Mouse (Mus musculus): ENCODE data around the gene Igsf6. TPM values are rescaled to one million over a fixed set of nuclear protein-coding genes. Genes with fewer than 3 reads are reported as not detected.

Gene Igsf6
- total and polyA plus RNA-seq, 2 experiments from 2014 or later = 0.74 to 1.00 TPM

- H3K4me3 ChIP-seq (ENCODE audit: low read depth, low read length) = no peak overlapping the region
- TF ChIP-seq CTCF (IDR thresholded peaks at IDR 0.05; ENCODE audit: low read depth) = no peak
- H3K27me3 ChIP-seq (ENCODE audit: insufficient read depth, low read length) = no peaks in the 10 kb centered on the region
- no peak overlapping the region for H3K27ac ChIP-seq (ENCODE audit: low read depth, low read length)
- WGBS = 61% methylated on average over 6 of the region's 6 CpGs
- peaks cover 21% of the 10 kb centered on the region for H3K36me3 ChIP-seq (ENCODE audit: insufficient read depth)
- no peak overlapping the region for H3K9ac ChIP-seq
- DNase-seq = no peak
- no peaks in the 10 kb centered on the region for H3K4me1 ChIP-seq (ENCODE audit: insufficient read depth)
- no peak overlapping the region for H3K4me2 ChIP-seq (ENCODE audit: low read depth)
- H3K9me3 ChIP-seq (ENCODE audit: low read length) = no peaks in the 10 kb centered on the region
- no peak for ATAC-seq
These were observed 14.7 kb downstream of the Igsf6 start for GRCm38 (mm10) chr7:121059477-121060218.

DNA sequence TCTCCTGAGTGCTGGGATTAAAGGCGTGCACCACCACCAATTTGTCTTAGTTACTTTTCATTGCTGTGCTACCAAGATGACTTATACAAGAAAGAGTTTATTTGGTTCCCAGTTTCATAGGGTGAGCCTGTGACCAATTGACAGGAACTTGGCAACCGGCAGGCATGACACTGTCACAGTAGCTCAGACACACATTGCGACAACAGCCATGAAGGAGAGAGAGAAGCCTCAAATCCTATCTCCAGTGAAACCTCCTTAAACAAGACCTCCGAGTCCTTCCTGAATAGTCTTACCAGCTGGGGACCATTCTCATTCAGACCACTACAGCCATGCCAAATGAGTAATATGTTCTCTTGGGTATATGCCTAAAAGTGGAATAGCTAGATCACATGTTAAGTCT lies 21.3 kb downstream of the Igsf6 start:
- no peak for ATAC-seq

DNA sequence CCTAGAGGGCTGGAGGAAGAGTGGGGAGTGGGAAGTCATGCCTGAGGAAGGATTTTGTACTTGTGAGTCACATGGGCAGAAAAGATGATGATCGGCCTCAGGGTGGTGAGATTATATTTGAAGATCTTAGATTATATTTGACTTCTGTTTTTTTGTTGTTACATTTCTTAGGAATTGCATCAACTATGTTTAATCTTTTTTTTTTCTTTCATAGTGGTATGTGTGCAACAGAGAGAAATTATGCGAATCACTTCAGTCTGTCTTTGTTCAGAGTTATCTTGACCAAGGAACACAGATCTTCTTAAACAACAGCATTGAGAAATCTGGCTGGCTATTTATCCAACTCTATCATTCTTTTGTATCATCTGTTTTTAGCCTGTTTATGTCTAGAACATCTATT lies 26.7 kb downstream of the Igsf6 start:
- DNase-seq (no peak), ATAC-seq (no peak)
- no peak for TF ChIP-seq CTCF (IDR thresholded peaks at IDR 0.05; ENCODE audit: low read depth)
- H3K4me2 ChIP-seq (ENCODE audit: low read depth) = no peak overlapping the region
- peaks cover 13% of the 10 kb centered on the region for H3K36me3 ChIP-seq (ENCODE audit: insufficient read depth)
- WGBS = 88% methylated on average over 2 of the region's 2 CpGs
- H3K27ac ChIP-seq (ENCODE audit: low read depth, low read length) = no peak overlapping the region
- H3K9me3 ChIP-seq (ENCODE audit: low read length) = no peaks in the 10 kb centered on the region
- H3K9ac ChIP-seq = no peak overlapping the region
- no peaks in the 10 kb centered on the region for H3K4me1 ChIP-seq (ENCODE audit: insufficient read depth)
- no peaks in the 10 kb centered on the region for H3K27me3 ChIP-seq (ENCODE audit: insufficient read depth, low read length)
- H3K4me3 ChIP-seq (ENCODE audit: low read depth, low read length) = no peak overlapping the region

More for the DNA sequence above, 21.3 kb downstream of the Igsf6 start:
- 90% methylated on average over 4 of the region's 4 CpGs for WGBS
- Histone ChIP-seq H3K36me3 (ENCODE audit: insufficient read depth) (peaks cover 38% of the 10 kb centered on the region), H3K9ac (no peak overlapping the region), H3K9me3 (ENCODE audit: low read length) (no peaks in the 10 kb centered on the region), H3K27ac (ENCODE audit: low read depth, low read length) (no peak overlapping the region), H3K4me3 (ENCODE audit: low read depth, low read length) (no peak overlapping the region), H3K27me3 (ENCODE audit: insufficient read depth, low read length) (no peaks in the 10 kb centered on the region), H3K4me1 (ENCODE audit: insufficient read depth) (no peaks in the 10 kb centered on the region), H3K4me2 (ENCODE audit: low read depth) (no peak overlapping the region)
- DNase-seq = no peak
- no peak for TF ChIP-seq CTCF (IDR thresholded peaks at IDR 0.05; ENCODE audit: low read depth)

DNA sequence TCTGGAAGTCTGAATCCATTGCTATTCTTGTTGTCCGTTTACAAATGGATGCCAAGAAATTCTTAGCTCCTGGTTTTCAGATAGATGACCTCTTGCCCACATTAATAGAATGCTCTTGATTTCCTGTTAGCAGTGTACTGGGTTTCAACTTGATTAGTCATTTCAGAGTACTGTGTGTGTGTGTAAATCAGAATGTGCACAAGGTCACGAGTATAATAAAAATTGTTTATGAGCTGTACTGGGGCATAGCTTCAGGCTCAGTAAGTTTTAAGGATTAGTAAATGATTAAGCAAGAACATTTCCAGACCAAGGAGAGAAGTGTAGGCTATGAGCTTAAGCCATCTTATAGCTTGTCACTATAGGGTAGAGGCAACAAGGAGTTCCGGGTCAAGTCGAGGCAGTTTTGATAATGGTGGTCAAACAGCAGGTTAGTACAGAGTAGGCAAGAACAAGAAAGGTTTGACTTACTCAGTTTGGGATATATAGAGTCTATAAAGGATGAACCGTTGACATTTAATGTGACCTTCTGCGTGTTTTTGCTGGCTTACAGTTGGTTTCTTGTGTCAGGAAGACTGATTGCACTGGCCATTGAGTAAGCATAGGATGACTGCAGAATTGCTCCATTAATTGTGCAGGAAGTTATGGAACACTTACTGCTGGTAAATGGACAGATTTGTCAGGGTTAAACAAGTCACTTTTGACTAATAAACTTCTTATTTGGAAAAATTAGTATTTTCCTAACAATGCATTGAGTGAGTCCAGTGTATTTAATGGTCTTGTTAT lies 28.5 kb downstream of the Igsf6 start:
- ATAC-seq = no peak
- Histone ChIP-seq H3K9me3 (ENCODE audit: low read length) (no peaks in the 10 kb centered on the region), H3K4me2 (ENCODE audit: low read depth) (no peak overlapping the region), H3K4me3 (ENCODE audit: low read depth, low read length) (no peak overlapping the region), H3K36me3 (ENCODE audit: insufficient read depth) (peaks cover 7% of the 10 kb centered on the region; the same call in 1 of the 2 replicates), H3K4me1 (ENCODE audit: insufficient read depth) (no peaks in the 10 kb centered on the region), H3K27me3 (ENCODE audit: insufficient read depth, low read length) (no peaks in the 10 kb centered on the region), H3K27ac (ENCODE audit: low read depth, low read length) (no peak overlapping the region), H3K9ac (no peak overlapping the region)
- TF ChIP-seq CTCF (IDR thresholded peaks at IDR 0.05; ENCODE audit: low read depth) = no peak
- WGBS = 95% methylated on average over 6 of the region's 6 CpGs
- no peak for DNase-seq

DNA sequence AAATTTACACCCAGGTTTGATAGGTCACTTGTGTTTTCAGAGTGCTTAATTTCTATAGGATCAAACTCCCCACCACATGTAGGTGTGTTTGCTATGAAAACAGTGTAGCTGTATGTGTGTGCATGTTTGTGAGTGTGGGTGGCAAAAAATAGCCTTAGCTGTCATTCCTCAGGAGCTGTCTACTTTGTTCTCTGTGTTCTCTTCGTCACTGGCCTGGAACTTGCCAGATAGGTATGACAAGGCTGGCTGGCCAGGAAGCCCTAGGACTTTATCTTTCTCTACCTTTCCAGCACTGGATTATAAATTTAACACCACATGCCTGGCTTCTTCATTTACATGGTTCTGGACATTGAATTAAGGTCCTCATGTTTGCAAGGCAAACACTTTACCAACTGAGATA lies 30.1 kb downstream of the Igsf6 start:
- 93% methylated on average over 1 of the region's 1 CpGs for WGBS
- TF ChIP-seq CTCF (IDR thresholded peaks at IDR 0.05; ENCODE audit: low read depth) = no peak
- ATAC-seq = no peak

GRCm38 (mm10) chr7:121043510-121043909 lies 30.9 kb downstream of the Igsf6 start:
- no peak for TF ChIP-seq CTCF (IDR thresholded peaks at IDR 0.05; ENCODE audit: low read depth)
- H3K4me2 ChIP-seq (ENCODE audit: low read depth) = no peak overlapping the region
- no peak for DNase-seq
- no peak overlapping the region for H3K4me3 ChIP-seq (ENCODE audit: low read depth, low read length)
- H3K4me1 ChIP-seq (ENCODE audit: insufficient read depth) = no peaks in the 10 kb centered on the region
- WGBS = 92% methylated on average over 1 of the region's 1 CpGs
- H3K9me3 ChIP-seq (ENCODE audit: low read length) = no peaks in the 10 kb centered on the region
- no peaks in the 10 kb centered on the region for H3K27me3 ChIP-seq (ENCODE audit: insufficient read depth, low read length)
- H3K9ac ChIP-seq = no peak overlapping the region
- H3K36me3 ChIP-seq (ENCODE audit: insufficient read depth) = no peaks in the 10 kb centered on the region
- no peak for ATAC-seq
- H3K27ac ChIP-seq (ENCODE audit: low read depth, low read length) = no peak overlapping the region

More for the DNA sequence above, 30.1 kb downstream of the Igsf6 start:
- Histone ChIP-seq H3K9ac (no peak overlapping the region), H3K36me3 (ENCODE audit: insufficient read depth) (no peaks in the 10 kb centered on the region), H3K27me3 (ENCODE audit: insufficient read depth, low read length) (no peaks in the 10 kb centered on the region), H3K4me1 (ENCODE audit: insufficient read depth) (no peaks in the 10 kb centered on the region), H3K4me3 (ENCODE audit: low read depth, low read length) (no peak overlapping the region), H3K27ac (ENCODE audit: low read depth, low read length) (no peak overlapping the region), H3K9me3 (ENCODE audit: low read length) (no peaks in the 10 kb centered on the region), H3K4me2 (ENCODE audit: low read depth) (no peak overlapping the region)
- DNase-seq = no peak

DNA sequence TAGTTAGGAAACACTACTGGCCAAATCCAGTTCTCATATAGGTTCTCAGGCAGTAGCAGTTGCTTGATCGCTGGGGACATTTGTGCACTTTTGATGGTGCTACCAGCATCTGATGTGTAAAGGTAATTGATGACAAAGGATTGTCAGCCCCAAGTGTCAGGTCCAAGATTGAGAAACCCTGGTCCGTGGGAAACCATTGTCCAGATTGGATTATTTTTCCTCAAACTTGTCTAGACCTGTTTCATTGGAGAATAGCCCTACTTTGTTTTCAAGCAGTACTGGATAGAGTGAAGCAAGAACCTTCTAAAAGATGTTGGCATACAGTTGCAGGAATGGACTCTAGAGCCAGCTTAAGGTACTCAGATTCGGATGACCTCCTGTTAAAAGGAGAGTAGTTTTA lies 31.4 kb downstream of the Igsf6 start:
- Histone ChIP-seq H3K4me3 (ENCODE audit: low read depth, low read length) (no peak overlapping the region), H3K27ac (ENCODE audit: low read depth, low read length) (no peak overlapping the region), H3K27me3 (ENCODE audit: insufficient read depth, low read length) (no peaks in the 10 kb centered on the region), H3K9me3 (ENCODE audit: low read length) (no peaks in the 10 kb centered on the region), H3K4me2 (ENCODE audit: low read depth) (no peak overlapping the region), H3K36me3 (ENCODE audit: insufficient read depth) (no peaks in the 10 kb centered on the region), H3K9ac (no peak overlapping the region), H3K4me1 (ENCODE audit: insufficient read depth) (peaks cover 2% of the 10 kb centered on the region; the same call in 1 of the 2 replicates)
- no peak for TF ChIP-seq CTCF (IDR thresholded peaks at IDR 0.05; ENCODE audit: low read depth)
- ATAC-seq = no peak
- WGBS = 96% methylated on average over 3 of the region's 3 CpGs
- DNase-seq = no peak

Measured in forebrain, postnatal 0 days (tissue).